Mouse (Mus musculus): ENCODE data around the gene Fez2. TPM values are rescaled to one million over a fixed set of nuclear protein-coding genes. Genes with fewer than 3 reads are reported as not detected.

Fez2 gene
- polyA plus RNA-seq, 1 experiment from 2014 or later = 64.9 TPM

DNA sequence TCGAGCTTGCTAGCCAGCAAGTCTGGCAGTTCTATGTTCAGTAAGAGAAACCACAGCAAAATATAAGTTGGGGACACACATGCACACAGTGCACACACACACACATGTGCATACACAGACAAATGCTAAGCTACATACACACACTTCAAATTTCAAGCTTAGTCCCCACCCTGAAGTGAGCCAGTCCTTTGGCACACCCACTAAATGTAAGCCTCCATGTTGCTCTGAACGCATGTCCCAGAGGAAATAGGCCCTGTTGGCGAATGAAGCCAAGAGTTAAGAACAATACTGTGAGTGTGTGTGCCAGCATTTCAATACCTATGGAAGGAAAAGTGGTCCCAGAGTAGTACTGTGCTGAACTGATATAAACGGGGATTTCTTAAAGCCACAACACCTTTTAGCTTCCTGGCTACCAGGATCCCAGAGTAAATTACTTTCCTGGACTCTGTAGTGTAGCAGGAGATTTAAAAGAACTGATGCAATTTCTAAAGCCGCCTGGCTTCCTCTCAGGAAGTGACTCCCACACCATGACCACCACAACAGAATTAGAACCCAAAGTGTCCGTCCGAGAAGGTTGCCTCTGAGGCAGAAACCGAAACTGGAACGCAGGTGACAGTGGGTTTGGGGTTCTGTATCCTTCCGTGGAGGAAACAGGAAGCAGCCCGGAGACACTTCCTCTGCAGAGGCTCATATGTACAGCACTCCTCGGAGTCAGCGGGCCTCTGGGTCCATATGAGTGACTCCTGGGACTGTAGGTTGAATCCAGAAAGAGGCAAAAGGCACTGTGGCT is 55.8 kb downstream of the Fez2 start:
- Histone ChIP-seq H3K27me3 (replicated peaks; ENCODE audit: control insufficient read depth, insufficient read depth, low read length) (no peaks in the 10 kb centered on the region), H3K4me2 (ENCODE audit: low read length) (no peak overlapping the region), H3K4me1 (ENCODE audit: control insufficient read depth, insufficient read depth, low read depth, low read length) (no peaks in the 10 kb centered on the region), H3K9me3 (ENCODE audit: control insufficient read depth, low read length) (no peaks in the 10 kb centered on the region), H3K9ac (ENCODE audit: low read depth, low read length) (no peak overlapping the region), H3K4me3 (ENCODE audit: low read length) (no peak overlapping the region), H3K36me3 (ENCODE audit: control insufficient read depth, insufficient read depth, low read length) (no peaks in the 10 kb centered on the region), H3K27ac (ENCODE audit: low read depth, low read length) (no peak overlapping the region)
- ATAC-seq = no peak
- 79% methylated on average over 13 of the region's 13 CpGs for WGBS

DNA sequence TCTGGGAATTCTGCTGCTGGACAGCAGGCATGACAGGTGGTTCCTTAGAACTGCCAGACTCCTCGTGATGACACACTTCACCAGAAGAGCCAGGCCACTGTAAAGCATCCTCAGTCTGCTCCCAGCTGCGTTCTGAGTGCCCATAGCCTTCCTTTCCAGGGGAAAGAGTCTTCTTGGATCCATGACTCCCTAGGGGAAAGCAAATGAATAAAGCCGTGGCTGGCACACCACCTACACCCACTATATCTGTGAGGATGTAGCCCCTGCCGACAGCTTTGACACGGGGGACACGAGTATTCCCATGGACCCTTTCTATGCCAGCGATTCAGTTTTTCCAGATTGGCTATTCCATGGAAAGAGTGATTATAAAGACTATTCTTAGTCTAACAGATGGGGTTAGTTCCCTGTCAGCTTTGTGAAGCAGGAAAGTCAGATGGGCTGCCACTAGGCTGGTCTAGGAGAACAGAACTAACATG is 59.7 kb downstream of the Fez2 start:
- no peak overlapping the region for H3K27ac ChIP-seq (ENCODE audit: low read depth, low read length)
- no peak overlapping the region for H3K4me3 ChIP-seq (ENCODE audit: low read length)
- no peaks in the 10 kb centered on the region for H3K9me3 ChIP-seq (ENCODE audit: control insufficient read depth, low read length)
- no peak overlapping the region for H3K9ac ChIP-seq (ENCODE audit: low read depth, low read length)
- WGBS = 46% methylated on average over 7 of the region's 7 CpGs
- ATAC-seq = peak; percentile 59; the same call in 1 of the 2 replicates
- no peaks in the 10 kb centered on the region for H3K36me3 ChIP-seq (ENCODE audit: control insufficient read depth, insufficient read depth, low read length)
- no peaks in the 10 kb centered on the region for H3K27me3 ChIP-seq (replicated peaks; ENCODE audit: control insufficient read depth, insufficient read depth, low read length)
- no peak overlapping the region for H3K4me2 ChIP-seq (ENCODE audit: low read length)
- H3K4me1 ChIP-seq (ENCODE audit: control insufficient read depth, insufficient read depth, low read depth, low read length) = no peaks in the 10 kb centered on the region; the same call in 1 of the 2 replicates

DNA sequence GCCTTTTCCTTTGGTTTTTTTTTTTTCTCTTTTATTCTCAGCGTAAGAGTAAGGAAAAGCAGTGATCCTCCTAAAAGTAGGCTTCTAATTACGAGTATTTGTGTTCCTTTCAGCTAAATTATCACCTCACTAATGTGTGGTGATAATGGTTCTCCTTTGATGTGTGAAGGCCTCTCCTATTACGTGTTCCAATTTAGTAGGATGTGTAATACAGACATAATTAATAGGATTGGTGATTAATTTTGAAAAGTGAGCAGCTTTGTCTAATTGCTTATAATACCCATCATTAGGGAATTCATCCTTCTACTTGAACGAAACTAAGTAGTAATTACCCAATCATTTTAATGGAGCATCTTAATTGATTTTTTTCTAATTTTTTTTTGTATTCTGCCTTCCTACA is 60.2 kb downstream of the Fez2 start:
- 0 out of 2 replicates have a peak, but pooled peaks have one; percentile 25 for ATAC-seq
- H3K27ac ChIP-seq (ENCODE audit: low read depth, low read length) = no peak overlapping the region
- WGBS = 58% methylated on average over 4 of the region's 4 CpGs

DNA sequence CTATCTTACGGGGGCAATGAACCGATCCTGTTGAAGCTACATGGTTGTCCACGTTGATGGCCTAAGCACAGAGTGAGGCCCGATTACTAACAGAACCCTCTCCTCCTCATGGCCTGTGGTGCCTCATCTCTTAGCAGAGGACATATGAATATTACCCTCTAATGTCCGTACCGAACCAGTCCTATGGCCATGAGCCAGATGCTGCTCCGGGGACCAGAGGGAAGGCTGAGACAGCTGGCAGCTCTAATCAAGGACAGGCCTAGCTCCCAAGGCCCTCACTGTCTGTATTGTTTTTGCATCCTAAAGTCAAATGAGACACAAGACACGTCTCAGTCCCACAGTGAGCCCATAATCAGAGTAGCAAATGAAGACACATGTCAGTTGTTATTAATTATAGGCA is 62.3 kb downstream of the Fez2 start:
- no peak overlapping the region for H3K27ac ChIP-seq (ENCODE audit: low read depth, low read length)
- no peaks in the 10 kb centered on the region; the same call in 1 of the 2 replicates for H3K4me1 ChIP-seq (ENCODE audit: control insufficient read depth, insufficient read depth, low read depth, low read length)
- no peaks in the 10 kb centered on the region for H3K27me3 ChIP-seq (replicated peaks; ENCODE audit: control insufficient read depth, insufficient read depth, low read length)
- 58% methylated on average over 8 of the region's 8 CpGs for WGBS
- 0 out of 2 replicates have a peak, but pooled peaks have one; percentile 12 for ATAC-seq
- no peak overlapping the region for H3K4me3 ChIP-seq (ENCODE audit: low read length)
- H3K36me3 ChIP-seq (ENCODE audit: control insufficient read depth, insufficient read depth, low read length) = no peaks in the 10 kb centered on the region
- no peak overlapping the region for H3K9ac ChIP-seq (ENCODE audit: low read depth, low read length)
- H3K9me3 ChIP-seq (ENCODE audit: control insufficient read depth, low read length) = no peaks in the 10 kb centered on the region
- H3K4me2 ChIP-seq (ENCODE audit: low read length) = no peak overlapping the region

More for the DNA sequence above, 60.2 kb downstream of the Fez2 start:
- no peaks in the 10 kb centered on the region for H3K36me3 ChIP-seq (ENCODE audit: control insufficient read depth, insufficient read depth, low read length)
- no peaks in the 10 kb centered on the region for H3K9me3 ChIP-seq (ENCODE audit: control insufficient read depth, low read length)
- no peak overlapping the region for H3K4me2 ChIP-seq (ENCODE audit: low read length)
- H3K27me3 ChIP-seq (replicated peaks; ENCODE audit: control insufficient read depth, insufficient read depth, low read length) = no peaks in the 10 kb centered on the region
- no peak overlapping the region for H3K9ac ChIP-seq (ENCODE audit: low read depth, low read length)
- no peaks in the 10 kb centered on the region; the same call in 1 of the 2 replicates for H3K4me1 ChIP-seq (ENCODE audit: control insufficient read depth, insufficient read depth, low read depth, low read length)
- no peak overlapping the region for H3K4me3 ChIP-seq (ENCODE audit: low read length)

- Histone ChIP-seq H3K36me3 (ENCODE audit: control insufficient read depth, insufficient read depth, low read length) (no peaks in the 10 kb centered on the region), H3K9me3 (ENCODE audit: control insufficient read depth, low read length) (no peaks in the 10 kb centered on the region), H3K9ac (ENCODE audit: low read depth, low read length) (no peak overlapping the region), H3K27me3 (replicated peaks; ENCODE audit: control insufficient read depth, insufficient read depth, low read length) (no peaks in the 10 kb centered on the region), H3K4me1 (ENCODE audit: control insufficient read depth, insufficient read depth, low read depth, low read length) (peaks cover 3% of the 10 kb centered on the region; the same call in 1 of the 2 replicates), H3K4me2 (ENCODE audit: low read length) (no peak overlapping the region), H3K4me3 (ENCODE audit: low read length) (no peak overlapping the region), H3K27ac (ENCODE audit: low read depth, low read length) (no peak overlapping the region)
- no peak for ATAC-seq
- 58% methylated on average over 12 of the region's 12 CpGs for WGBS
Observed at GRCm38 (mm10) chr17:78354871-78355270, 63.1 kb downstream of the Fez2 start.

GRCm38 (mm10) chr17:78354411-78354810 is 63.5 kb downstream of the Fez2 start:
- Histone ChIP-seq H3K9me3 (ENCODE audit: control insufficient read depth, low read length) (no peaks in the 10 kb centered on the region), H3K36me3 (ENCODE audit: control insufficient read depth, insufficient read depth, low read length) (no peaks in the 10 kb centered on the region), H3K27me3 (replicated peaks; ENCODE audit: control insufficient read depth, insufficient read depth, low read length) (no peaks in the 10 kb centered on the region), H3K9ac (ENCODE audit: low read depth, low read length) (no peak overlapping the region), H3K27ac (ENCODE audit: low read depth, low read length) (no peak overlapping the region), H3K4me2 (ENCODE audit: low read length) (no peak overlapping the region), H3K4me3 (ENCODE audit: low read length) (no peak overlapping the region), H3K4me1 (ENCODE audit: control insufficient read depth, insufficient read depth, low read depth, low read length) (peaks cover 3% of the 10 kb centered on the region; the same call in 1 of the 2 replicates)
- 80% methylated on average over 2 of the region's 2 CpGs for WGBS
- ATAC-seq = no peak

DNA sequence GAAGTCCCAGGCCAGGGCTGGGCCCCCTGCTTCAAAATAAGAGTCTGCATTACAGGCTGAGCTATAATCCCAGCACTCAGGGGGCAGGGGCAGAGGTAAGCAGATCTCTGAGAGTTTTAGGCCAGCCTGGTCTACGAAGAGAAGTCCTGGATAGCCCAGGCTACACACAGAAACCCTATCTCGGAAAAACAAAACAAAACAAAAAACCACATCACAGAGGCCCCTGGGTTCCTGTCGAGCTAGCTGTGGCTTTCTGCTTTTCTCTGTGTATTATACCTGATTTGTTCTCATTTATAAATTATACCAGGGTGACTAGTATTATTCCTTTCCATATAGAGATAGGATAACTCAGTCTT is 65.5 kb downstream of the Fez2 start:
- Histone ChIP-seq H3K9ac (ENCODE audit: low read depth, low read length) (no peak overlapping the region), H3K4me3 (ENCODE audit: low read length) (no peak overlapping the region), H3K27ac (ENCODE audit: low read depth, low read length) (no peak overlapping the region), H3K4me2 (ENCODE audit: low read length) (no peak overlapping the region), H3K4me1 (ENCODE audit: control insufficient read depth, insufficient read depth, low read depth, low read length) (peaks cover 3% of the 10 kb centered on the region; the same call in 1 of the 2 replicates), H3K27me3 (replicated peaks; ENCODE audit: control insufficient read depth, insufficient read depth, low read length) (no peaks in the 10 kb centered on the region), H3K9me3 (ENCODE audit: control insufficient read depth, low read length) (no peaks in the 10 kb centered on the region), H3K36me3 (ENCODE audit: control insufficient read depth, insufficient read depth, low read length) (no peaks in the 10 kb centered on the region)
- no peak for ATAC-seq
- 83% methylated on average over 3 of the region's 3 CpGs for WGBS

- ATAC-seq = no peak
- Histone ChIP-seq H3K4me1 (ENCODE audit: control insufficient read depth, insufficient read depth, low read depth, low read length) (peaks cover 3% of the 10 kb centered on the region; the same call in 1 of the 2 replicates), H3K27me3 (replicated peaks; ENCODE audit: control insufficient read depth, insufficient read depth, low read length) (no peaks in the 10 kb centered on the region), H3K4me3 (ENCODE audit: low read length) (no peak overlapping the region), H3K9me3 (ENCODE audit: control insufficient read depth, low read length) (no peaks in the 10 kb centered on the region), H3K27ac (ENCODE audit: low read depth, low read length) (no peak overlapping the region), H3K36me3 (ENCODE audit: control insufficient read depth, insufficient read depth, low read length) (no peaks in the 10 kb centered on the region), H3K4me2 (ENCODE audit: low read length) (no peak overlapping the region), H3K9ac (ENCODE audit: low read depth, low read length) (no peak overlapping the region)
- 83% methylated on average over 12 of the region's 12 CpGs for WGBS
Observed at GRCm38 (mm10) chr17:78351676-78352499, 66.1 kb downstream of the Fez2 start.

All from hindbrain, embryonic 16.5 days (tissue).